Mouse (Mus musculus): ENCODE results near the gene Sec14l4.

- TF ChIP-seq CTCF (IDR thresholded peaks at IDR 0.05; ENCODE audit: control insufficient read depth, insufficient read depth, insufficient replicate concordance, low read depth, low read length): no peak
- no peak for TF ChIP-seq POLR2A (IDR thresholded peaks at IDR 0.05; ENCODE audit: control insufficient read depth, low read depth, low read length)
These were observed 31.7 kb downstream of the Sec14l4 start for GRCm38 (mm10) chr11:4062981-4063380.

All from testis, adult 2 months (tissue).